Mouse (Mus musculus) layer of hippocampus, adult 8-10 months (tissue): ENCODE measurements around the gene Myl6b. TPM values are rescaled to one million over a fixed set of nuclear protein-coding genes. Genes with fewer than 3 reads are reported as not detected.
"Not testable (repeated sequence)": the region's sequence is repeated elsewhere in the genome, so short reads cannot be mapped to it uniquely, and the experiment has no call there.

Source experiments
- DNase-seq, 2 experiments: peaks; one replicate each; pipeline ENCODE4 v3.0.0; 2022; ENCODE audit warnings: low spot score in 2 of 2
- total RNA-seq, 4 experiments: library from RNA; stranded (reverse); gene quantifications; 2 replicates each; pipeline ENCODE4 v1.2.4; 2022

Myl6b gene
- total RNA-seq, 4 experiments from 2014 or later: 18.4 to 23.6 (median 22.6) TPM

DNA sequence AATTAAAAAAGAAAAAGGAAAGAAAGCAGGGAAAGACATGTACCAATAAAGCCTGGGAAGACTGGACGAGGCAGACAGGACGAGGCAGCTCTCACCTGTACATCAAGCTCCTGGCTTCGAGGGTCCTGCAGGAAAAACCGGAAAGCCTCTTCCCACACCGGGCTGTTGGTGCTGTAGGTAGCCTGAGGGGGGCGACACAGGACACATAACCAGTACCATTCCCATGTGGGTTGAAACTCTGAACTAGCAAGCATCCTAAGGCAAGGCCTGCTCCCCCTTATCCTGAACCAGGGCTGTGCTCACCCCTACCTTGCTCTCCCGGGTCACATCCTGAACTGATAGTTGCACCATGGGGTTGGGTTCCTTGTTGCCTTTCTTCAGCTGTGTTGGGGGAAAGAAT is 20.3 kb upstream of the Myl6b start:
- no peak for DNase-seq

DNA sequence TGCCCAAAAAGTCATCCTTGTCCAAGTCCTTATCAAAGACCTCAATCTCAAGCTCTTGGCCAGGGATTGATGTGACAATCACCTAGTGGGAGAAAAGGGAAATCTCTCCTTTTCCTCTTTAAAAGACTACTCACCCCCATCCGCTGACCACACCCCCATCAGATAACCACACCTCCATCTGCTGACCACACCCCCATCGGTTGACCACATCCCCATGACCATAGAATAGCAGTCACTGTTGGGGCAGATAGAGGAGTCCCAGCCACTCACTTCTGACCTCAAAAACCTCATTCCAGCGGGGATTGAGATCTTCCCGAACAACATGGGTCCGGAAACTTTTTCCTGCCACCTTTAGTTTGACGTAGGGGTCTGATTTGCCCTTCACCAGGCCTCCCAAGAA is 18.2 kb upstream of the Myl6b start:
- DNase-seq: no peak

DNA sequence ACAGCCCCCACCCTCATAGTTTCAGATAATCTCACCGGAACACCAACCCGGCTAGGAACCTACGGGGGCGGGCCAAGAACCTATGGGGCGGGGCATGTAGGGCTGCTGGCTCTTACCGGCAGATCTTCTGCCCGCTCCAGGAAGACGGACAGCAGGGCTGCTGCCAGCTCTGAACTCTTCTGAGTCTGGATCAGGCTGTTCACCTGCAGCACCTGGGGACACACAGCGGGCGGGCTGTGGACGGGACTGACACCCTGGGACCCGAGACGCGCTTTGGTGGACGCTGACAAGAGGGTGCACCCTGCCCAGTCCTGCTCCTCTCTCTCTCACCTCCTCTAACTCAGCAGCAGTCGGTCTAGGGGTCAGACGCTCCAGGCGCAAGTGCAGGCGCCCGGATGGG is 17.5 kb upstream of the Myl6b start:
- no peak for DNase-seq

DNA sequence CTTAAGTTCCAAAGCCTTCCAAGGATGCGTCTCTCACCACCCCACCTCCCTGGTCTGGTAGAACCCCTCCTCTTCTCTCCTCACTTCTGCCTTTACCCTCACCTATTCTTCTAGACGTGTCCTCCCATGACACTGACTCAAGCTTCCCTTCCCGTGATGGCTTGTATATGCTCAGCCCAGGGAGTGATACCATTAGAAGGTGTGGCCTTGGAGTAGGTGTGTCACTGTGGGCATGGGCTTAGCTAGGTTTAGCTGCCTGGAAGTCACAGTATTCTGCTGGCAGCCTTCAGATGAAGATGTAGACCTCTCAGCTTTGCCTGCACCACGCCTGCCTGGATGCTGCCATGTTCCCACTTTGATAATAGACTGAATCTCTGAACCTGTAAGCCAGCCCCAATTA is 16.6 kb upstream of the Myl6b start:
- DNase-seq: no peak

DNA sequence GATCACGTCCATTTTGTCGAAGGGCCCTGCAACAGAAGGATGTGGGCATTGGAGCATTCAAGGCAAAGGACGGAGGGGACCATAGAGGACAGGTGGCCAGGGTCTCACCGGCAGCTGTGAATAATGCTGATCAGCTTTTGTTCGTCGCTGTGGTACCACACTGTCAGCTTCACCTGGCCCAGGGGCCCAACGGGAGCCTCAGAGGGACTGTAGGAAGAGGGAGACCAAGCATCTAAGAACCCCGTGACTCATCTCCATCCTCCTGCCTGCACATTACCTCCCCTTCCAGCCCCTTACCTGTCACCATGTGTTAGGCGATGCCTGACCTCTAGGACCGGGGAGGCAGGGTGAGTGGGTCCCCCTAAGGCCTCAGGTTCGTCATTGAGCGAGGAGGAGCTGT is 13.3 kb upstream of the Myl6b start:
- no peak for DNase-seq

DNA sequence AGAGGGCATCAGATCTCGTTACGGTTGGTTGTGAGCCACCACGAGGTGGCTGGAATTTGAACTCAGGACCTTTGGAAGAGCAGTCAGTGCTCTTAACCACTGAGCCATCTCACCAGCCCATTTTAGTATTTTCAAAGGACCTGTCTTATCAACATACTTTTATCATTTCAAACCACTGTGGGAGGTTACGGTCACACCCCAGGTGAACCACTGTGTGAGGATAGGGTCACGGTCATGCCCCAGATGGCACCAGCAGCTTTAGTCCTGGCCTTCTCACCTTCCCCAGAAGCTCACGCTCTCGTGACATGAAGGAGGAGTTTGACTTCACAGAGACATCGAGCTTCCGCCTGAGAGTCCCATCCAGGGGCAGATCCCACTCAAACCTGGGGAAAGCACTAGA is 12.7 kb upstream of the Myl6b start:
- no peak for DNase-seq

DNA sequence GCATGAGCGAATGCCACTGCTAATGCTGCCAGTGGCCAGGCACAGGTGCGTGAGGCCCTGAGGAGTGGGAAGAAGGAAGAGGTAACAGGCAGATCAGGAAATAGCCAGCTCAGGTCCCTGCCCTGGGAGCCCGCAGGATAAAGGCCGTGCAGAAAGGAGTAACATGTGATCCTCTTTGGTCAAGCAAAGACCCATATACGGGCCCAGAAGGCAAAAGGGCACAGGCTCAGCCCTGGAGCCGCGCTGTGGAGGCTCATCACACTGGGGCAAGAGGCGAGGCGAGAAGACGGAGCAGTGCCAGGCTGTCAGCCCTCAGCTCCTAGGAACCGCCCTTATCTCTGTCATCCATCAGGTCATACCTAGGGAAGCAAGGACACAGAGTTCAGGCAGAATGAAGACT is 11.8 kb upstream of the Myl6b start:
- DNase-seq: no peak

DNA sequence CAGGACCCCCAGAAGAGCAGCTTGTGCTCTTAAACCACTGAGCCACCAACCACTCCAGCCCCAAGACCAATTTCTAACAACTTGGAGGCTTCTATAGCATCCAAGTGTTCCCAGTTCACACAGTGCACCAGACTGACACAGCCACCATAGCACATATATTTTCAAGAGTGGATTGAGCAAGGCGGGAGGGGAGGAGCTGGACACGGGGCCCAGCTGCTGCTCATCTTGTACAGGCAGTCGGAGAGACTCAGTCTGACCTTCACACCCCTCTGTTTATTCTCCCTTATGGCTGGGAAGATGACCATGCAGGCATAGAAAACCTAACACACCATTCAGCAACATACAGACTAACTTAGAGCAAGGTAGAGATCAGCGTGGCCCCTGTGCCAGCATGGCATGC is 11.3 kb upstream of the Myl6b start:
- no peak for DNase-seq

DNA sequence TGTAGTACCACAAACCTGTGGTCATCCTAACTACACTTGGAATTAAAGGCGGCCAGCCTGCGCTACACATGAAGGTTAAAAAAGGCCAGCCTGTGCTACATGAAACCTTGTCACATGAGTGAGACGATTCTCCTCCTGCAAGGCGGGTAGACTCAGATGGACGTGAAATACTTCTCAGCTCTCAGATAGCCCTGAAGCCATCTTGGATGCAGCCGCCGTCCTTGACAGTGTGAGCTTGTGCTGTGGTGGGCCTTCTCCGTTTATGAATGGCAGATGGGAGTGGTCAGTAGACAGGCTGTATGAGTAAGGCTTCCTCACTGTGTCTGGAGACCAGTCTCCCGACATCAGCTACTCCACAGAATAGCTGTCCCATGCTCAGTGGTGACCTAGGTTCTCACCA is 10.7 kb upstream of the Myl6b start:
- DNase-seq: no peak

DNA sequence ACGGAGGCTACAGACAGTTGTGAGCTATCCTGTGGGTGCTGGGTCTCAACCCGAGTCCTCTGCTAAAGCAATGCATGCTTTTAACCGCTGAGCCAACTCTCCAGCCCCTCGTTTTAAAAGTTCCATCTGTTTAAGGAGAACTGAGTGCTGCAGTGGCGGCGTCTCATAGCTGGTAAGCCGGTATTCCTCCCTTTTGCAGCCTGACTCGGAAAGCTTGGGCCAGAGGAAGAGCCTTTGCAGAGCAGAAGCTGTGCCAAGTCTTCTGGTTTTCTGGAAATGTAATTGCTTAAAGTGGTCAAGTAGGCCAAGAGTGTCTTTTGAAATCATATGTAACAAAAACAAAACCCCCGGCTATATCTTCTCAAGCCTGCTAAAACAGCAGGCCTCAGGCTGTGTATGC is 9.8 kb upstream of the Myl6b start:
- no peak for DNase-seq

DNA sequence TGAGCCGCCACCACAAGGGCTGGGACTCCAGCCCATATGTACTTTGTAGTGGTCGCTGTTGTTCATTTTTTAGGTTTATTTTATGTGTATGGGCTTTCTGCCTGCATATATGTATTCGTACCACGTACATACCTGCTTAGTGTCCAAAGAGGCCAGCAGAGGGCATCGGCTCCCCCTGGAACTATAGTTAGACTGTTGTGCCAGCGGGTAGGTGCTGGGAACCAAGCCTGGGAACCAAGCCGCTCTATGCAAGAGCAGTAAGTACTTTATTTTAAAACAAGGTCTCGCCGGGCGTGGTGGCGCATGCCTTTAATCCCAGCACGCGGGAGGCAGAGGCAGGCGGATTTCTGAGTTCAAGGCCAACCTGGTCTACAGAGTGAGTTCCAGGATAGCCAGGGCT is 7.5 kb upstream of the Myl6b start:
- DNase-seq: no peak

DNA sequence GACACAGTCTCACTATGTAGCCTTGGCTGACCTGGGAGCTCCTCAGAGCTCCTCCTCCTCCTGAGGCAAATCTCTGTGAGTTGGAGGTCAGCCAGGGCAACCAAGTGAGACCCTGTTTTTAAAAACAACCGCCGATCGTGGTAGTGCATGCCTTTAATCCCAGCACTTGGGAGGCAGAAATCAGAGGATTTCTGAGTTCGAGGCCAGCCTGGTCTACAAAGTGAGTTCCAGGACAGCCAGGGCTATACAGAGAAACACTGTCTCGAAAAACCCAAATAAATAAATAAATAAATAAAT is 6.8 kb upstream of the Myl6b start:
- DNase-seq: not testable (repeated sequence)

DNA sequence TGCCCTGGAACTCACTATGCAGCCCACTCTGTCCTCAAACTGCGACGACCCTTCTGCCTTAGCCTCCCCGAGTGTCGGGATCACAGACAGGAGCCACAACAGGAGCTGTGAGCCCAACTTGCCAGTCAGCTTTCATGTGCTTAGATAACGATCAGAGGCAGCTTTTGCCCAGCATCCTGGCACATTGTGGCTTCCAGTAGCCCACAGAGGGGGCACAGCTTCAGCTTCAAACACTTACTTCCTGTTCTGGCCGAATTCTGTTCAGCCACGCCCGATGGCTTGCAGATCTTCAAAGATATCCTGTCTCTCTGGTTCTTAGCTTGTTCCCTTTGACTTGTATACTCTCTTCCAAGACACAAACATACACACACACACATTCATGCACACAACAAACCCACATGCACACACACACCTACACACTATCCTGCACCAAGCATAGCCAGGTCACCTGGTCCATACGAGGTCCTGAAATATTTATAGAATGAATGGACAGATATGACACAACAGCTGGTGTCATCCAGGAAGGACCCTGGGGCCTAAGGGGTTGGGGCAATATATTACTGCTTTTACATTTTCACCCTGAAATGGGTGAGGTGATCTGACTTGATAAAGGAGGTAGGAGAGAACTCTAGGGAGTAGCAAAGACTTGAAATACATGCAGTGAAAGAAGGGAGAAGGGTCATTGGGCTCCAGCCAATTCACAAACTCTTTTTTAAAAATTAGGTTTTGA is 6.3 kb upstream of the Myl6b start:
- DNase-seq: no peak

DNA sequence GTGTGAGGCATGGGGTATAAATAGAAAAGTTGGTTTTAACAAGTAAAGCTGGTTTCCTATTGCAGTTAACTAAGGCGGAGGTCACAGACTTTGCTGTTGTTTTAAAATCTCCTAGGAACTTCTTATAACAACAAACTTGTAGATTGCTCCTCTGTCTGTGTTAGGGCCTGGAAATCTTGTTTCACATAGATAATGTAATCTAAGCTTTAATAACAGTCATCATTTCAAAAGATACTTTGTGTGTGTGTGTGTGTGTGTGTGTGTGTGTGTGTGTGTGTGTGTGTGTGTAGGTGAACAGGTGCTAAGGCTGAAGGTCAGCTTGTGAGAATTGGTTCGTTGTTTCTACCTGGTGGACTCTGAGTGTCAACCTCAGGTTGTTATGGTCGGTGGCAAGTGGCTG is 5.5 kb upstream of the Myl6b start:
- DNase-seq: no peak

DNA sequence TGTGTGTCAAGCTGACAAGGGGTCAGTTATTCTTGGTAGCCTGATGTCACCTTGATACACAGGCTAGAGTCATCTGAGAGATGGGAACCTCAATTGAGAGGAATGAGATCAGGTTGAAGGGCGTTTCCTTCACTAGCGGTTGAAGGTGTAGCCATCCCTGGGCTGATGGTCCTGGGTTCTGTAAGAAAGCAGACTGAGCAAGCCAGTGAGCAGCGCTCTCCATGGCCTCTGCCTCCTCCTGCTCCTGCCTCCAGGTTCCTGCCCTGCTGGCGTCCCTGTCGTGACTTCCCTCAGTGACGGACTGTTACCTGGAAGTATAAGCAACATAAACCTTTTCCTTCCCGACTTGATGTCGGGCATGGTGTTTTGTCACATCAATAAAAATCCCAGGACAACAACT is 5.0 kb upstream of the Myl6b start:
- no peak for DNase-seq

DNA sequence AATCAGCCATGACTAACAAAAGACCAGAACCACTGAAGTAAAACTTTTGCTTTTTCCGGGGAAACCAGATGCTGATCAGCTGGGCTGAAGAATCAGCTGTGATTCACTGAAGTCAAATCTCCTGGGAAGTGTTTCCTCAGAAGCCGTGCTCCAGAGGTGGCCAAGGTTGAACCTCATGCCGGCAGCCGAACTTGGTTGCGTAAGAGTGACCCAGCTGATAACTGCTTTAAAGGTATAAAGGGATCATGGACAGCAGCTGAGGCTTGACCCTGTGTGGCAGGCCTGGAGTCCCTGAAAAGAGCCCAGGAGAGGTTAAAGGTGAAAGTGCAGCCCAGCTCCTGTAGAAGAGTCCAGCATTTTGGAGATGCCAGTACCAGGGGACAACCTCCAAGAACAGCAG is 3.9 kb upstream of the Myl6b start:
- DNase-seq: no peak

DNA sequence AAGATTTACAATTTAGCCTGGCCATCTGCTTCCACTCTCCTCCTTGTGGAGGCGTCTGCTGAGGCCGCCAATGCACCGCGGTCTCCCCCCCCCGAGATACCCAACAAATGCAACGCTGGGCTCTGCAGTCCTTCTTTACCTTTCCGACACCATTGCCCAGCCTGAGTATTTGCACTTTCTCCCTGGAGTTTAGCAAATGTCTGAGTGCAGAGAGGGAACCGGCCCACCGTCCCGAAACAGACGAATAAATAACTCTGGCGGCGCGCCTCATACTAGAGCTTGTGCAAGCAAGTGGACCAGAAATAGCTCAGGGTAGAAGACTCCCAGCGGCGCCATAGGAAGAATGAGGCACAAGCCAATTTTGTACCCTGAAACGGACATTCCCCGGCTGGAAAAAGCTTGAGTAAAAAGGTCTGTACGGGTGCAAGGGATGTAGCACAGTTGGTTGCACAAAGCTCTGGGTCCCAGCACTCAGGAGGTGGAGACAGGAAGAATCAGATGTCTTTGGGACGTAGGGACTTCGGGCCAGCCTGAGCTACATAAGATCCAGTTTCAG is 709 bp upstream of the Myl6b start:
- peak in 1 of 2 experiments; percentile 65 for DNase-seq

DNA sequence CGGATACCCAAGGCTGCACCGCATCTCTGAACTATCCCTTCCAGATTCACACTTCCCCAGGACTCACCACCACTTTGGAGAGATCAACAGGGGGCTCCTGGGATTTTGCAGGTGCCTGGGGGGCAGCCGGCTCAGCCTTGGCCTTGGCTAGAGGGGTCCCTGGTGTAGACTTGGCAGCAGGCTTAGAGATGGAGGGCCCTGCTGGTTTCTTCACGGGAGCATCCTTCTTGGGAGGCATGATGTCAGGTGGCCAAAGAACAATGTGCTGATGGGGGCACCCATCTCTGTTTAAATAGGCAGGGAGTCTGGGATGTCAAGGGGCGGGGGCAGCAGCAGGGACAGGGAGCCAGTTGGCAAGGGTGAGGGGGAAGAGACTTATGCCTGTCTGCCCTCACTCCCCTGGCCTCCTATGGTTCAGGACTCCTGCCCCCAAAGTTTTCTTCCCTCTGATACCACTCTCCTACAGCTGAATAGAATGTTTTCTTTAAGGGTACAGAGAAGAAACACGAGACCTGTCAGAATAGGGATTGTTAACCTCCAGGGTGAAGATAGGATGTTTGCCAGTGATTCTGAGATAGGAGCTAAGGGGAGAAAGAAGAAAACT is 1.2 kb downstream of the Myl6b start:
- DNase-seq: no peak

DNA sequence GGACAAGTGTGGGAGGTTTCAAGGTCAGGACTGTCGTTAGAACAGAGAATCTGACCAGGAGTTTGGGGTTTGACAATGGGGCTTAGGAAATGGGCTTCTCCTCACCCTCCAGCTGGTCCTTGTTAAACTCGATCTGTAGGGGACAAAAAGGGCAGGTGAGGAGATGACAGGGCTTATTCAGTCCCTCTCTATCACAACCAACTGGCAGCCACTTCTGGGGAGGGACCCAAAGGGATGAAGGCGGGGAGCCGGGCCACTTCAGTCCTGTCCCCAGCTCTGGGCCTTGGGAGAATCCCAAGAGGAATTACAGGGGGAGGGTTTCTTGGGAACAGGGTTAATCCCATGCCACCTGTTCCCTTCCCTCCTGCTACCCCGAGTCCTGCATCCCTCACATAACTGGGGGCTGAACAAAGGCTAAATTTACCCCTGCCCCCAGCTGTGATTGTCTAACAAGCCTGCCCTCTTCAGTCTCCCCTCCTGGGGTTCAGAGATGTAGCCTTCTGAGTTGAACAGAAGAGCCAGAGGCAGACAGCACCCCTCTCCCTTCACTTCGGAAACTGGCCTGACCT is 1.9 kb downstream of the Myl6b start:
- DNase-seq: no peak

DNA sequence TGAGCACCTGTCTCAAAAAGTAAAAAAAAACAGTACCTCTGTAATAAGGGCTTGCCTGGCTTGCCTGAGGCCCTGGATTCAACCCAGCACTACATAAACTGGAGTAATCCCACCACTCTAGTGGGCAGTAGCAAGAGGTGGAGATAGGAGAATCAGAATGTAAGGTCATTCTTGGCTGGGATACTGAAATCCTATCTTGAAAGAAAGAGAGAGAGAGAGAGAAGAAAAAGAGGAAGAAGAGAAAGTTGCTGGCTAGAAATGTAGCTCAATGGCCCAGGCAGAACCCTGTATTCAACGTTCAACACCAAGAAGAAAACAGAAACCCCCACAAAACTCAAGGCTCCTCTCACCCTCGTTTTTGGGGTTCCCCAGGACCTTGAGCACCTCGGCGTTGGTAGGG is 2.6 kb downstream of the Myl6b start:
- DNase-seq: no peak

DNA sequence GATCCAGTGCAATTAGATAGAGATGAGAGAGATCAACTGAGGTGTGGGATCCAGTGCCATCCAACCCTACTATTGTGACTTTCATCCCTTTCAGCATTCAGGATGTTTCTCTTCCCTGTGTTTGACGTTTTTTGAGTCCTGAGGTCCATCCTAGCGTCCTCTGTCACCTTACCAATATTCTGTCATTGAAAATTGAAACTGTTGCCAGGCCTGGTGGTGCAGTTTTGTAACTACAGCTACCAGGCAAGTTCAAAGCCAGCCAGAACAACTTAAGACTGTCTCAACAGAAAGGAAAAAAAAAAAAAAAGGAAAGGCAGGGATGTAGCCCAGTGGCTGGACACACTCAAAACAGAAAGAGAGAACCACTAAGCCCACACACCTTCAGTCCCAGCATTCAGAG is 3.2 kb downstream of the Myl6b start:
- DNase-seq: no peak

DNA sequence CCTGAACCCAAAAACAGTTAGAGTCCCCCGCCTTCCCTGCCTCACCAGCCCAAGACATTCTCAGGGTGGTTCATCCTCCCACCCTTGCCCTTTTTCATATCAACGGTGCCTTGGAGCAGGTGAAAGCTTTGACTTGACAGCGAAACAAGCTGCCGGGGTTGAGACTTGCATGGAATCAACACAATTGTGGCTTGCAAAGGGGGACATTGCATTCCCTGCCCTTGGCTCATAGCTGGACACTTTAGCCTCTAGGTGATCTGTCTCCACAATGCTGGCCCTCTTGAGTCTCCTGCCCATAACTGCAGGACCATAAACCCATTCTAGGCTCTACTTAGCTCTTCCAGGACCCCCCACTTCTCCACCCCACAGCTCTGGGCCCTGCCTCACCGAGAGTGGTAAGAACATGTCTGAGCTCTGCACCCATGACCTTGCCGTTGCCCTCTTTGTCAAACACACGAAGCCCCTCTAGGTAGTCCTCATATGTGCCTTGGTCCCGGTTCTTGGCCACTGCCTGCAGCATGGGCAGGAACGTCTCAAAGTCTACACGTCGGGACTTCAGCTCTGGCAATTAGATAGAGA is 3.7 kb downstream of the Myl6b start:
- DNase-seq: no peak
